Mouse (Mus musculus) bone marrow, adult 2 months (tissue): ENCODE data around the gene Stat3.

Experiments used
- CTCF ChIP-seq: fragments of 200-500 bp; IDR thresholded peaks from 2 replicates; pipeline ENCODE4 v1.5.1; 2011; ENCODE audit warnings: low read length, control low read depth; ENCODE audit not compliant: control insufficient read depth, insufficient read depth
- POLR2A ChIP-seq: fragments of 200-500 bp; IDR thresholded peaks from 2 replicates; pipeline ENCODE4 v1.6.1; 2011; ENCODE audit warnings: low read depth, mild to moderate bottlenecking, control low read depth, low read length, borderline replicate concordance; ENCODE audit not compliant: control insufficient read depth

- TF ChIP-seq POLR2A: no peak
- no peak for TF ChIP-seq CTCF
Measured at GRCm38 (mm10) chr11:100839523-100839922, 99.8 kb downstream of the Stat3 start.
